Mouse (Mus musculus): ENCODE data around the gene 0610030E20Rik. TPM values are rescaled to one million over a fixed set of nuclear protein-coding genes. Genes with fewer than 3 reads are reported as not detected.
A peak's percentile ranks its signal among the peaks of the same experiment; 100 is the strongest.

The 0610030E20Rik gene
- total RNA-seq, 2 experiments from 2014 or later = 11.4 TPM

DNA sequence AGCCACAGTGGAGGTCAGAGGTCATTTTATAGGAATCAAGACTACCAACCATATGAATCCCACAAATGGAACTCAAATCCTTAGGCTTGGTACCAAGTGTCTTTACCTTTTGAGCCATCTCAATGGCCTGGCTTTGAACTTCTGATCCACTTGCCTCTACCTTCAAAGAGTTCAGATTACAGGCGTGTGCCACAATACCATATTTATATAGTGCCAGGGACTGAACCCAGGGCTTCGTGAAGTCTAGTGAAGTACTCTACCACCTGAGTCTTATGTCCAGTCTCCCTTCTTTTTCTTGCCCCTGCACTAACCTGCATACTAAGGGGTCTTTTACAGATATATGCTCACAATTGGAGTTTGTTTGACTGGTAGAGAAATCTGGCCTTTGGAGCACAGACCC, 39.4 kb downstream of the 0610030E20Rik start:
- intact Hi-C loops (cut with DNase I; ENCODE audit: low total_unique reads) = no loop called here
- DNase-seq = no peak

DNA sequence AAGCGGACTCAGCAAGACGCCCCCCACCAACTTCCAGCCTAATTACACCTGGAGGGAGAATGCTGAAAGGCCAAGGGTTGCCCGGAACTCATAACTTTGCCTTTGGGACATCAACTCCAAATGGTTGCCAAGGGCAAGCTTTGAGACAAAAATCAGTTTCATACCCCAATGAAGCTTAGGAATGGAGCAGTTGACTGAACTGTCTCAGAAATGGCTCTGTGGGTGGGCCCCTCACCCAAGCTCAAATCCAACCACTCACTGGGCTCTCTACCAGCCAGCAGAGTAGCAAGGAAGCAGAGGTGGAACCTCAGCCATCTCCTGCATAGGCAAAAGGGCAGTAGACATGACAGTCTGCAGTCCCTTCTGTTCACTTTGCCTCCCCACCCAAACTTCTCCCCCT, 40.7 kb downstream of the 0610030E20Rik start:
- no peak for DNase-seq
- intact Hi-C loops (cut with DNase I; ENCODE audit: low total_unique reads) = no loop called here

DNA sequence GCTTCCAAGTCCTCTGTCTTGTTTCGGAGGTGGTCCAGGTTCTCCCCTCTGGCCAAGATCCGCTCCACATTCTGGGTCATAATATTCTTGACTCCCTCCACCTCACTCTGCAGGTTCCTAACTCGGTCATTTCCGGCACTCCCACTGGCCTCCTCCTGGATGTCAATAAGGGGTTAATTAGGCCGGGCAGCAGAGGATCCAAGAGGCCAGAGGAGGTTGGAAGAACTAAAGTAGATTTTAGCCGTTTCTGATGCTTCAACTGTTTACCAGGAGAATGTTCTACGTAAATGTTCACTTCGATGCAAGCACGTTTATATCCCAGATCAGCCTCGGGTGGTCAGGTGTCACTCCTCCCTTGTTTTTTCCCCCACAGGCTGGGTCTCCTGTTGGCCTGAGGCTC, 41.1 kb downstream of the 0610030E20Rik start:
- DNase-seq = no peak
- intact Hi-C loops (cut with DNase I; ENCODE audit: low total_unique reads) = no loop called here

DNA sequence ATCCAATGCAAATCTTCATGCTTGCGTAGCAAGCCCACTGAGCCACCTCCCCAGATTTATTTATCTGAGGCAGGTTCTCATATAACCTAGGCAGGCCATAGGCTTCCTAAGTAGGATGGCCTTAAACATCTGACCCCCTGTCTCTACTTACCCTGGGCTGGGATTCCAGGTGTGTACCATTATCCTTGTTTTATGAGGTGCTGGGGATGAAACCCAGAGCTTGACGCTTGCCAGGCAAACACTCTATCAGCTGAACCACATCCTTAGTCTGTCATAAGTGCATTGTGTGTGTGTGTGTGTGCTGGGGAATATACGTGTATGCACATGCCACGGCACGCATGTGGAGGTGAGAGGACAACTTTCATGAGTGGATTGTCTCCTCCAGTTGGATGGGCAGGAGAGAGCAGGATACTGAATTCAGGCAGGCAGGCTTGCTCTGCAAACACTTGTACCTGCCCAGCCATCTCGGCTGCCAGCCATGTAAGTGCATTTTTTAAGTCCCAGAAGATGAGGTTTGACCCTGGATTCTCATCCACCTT, 41.7 kb downstream of the 0610030E20Rik start:
- DNase-seq = no peak
- intact Hi-C loops (cut with DNase I; ENCODE audit: low total_unique reads) = no loop called here

DNA sequence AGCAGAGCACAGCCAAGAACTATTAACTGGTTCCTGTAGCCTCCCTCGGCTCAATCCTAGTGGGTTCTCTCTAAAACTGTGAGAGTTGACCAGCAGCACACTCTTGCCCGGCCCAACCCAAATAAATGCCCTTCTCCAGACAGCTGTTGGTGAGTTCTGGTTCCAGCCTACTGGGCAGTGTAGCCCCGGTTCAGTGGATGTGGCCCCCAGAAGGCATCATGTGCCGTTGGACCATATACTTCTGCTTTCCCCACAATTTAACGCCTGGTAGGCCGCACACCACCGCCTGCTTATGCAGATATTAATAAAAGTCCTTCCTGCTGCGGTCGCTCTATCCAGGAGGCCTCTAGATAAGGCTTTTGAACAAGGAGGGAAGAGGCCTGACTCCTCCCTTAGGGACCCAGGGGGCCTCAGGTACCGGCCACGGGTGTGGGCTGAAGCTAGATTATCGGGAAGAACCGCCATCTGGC, 42.4 kb downstream of the 0610030E20Rik start:
- no peak for DNase-seq
- intact Hi-C loops (cut with DNase I; ENCODE audit: low total_unique reads) = no loop called here

DNA sequence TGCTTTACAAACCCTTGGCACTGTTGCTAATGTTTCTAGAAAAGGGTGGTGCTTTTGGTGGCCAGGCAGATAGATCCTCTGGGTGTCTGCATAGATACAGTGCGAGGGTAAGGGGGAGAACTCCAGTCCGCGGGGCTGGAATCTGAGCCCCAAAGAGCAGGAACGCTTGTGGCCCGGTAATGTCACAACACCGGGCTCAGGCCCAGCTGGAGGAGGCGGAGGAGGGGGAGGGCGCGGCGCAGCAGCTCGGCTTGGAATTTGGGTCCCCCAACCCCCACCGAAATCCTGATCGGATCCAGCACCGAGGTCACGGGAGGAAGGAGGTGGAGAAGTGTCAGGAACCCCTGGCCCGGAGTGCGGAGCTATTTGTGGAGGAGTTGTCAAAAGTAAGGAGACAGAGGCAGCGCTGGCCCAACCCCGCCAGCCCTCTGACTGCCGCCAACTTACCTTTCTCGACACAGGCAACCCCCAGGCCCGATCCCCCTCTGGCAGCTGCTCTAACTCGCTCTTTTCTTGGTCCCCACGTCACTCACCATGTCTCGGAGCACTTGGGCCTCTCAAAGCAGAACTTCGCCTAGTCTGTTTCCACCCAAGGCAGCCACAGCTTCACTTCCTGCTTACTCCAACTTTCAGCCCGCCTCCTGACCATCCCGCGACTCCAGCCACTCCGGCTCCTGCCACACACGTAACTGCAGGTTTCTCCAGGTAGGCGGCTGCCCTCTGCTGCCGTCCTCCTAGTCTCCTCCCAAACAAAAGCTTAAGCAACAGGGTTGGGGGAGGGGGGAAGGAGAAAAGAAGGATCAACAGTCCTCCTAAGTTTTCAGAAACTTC, 43.0 kb downstream of the 0610030E20Rik start, which contains the start of gene Vamp8:
Vamp8 (minus strand) TSS at position 763 of the 831 bp plus-strand sequence.
- intact Hi-C loops (cut with DNase I; ENCODE audit: low total_unique reads) = no loop called here
- peak; percentile 92 for DNase-seq

DNA sequence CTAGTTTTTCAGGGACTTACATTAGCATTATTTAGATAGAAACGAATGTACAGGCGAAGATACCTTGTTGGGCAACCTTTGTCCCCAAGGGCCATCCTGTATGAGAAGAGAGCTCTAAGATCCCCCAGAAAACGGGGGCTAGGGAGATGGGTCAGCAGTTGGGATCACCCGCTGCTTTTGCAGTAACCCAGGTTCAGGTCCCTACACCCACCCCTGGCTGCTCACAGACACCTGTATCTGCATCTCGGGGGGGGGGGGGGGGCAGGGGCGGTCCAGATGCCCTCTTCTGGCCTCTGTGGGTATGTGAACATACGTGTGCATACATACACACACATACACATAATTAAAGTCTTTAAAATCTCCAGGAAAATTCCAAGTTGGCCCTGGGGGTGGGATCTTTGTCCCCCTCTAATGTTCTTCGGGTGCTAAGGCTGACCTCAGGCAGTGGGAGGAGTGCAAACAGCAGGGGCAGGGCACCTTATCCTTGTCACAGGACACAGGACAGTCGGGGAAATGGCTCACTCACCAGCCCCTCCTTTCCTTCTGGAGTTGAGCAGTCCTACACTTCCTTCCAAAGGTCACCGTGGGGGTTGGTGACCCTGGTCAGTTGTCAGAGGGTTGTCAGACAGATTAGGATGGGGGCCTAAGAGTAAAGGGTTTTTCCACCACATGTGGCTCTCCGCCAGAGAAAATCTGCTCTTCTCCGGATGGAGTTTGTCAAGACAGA, 43.8 kb downstream of the 0610030E20Rik start:
- DNase-seq = peak; percentile 29
- intact Hi-C loops (cut with DNase I; ENCODE audit: low total_unique reads) = no loop called here

DNA sequence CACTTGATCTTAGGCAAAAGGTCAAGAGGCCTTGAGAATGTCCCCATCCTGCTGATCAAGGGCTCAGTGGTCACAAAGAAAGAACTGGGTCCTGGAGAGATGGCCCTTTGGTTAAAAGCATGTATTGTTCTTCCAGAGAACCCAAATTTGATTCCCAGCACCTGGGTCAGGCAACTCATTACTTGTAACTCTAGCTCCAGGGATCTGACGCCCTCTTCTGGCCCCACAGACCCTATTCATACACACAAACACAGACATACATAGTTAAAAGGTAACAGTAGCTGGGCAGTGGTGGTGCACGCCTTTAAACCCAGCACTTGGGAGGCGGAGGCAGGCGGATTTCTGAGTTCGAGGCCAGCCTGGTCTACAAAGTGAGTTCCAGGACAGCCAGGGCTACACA, 45.2 kb downstream of the 0610030E20Rik start:
- intact Hi-C loops (cut with DNase I; ENCODE audit: low total_unique reads) = no loop called here
- DNase-seq = no peak

DNA sequence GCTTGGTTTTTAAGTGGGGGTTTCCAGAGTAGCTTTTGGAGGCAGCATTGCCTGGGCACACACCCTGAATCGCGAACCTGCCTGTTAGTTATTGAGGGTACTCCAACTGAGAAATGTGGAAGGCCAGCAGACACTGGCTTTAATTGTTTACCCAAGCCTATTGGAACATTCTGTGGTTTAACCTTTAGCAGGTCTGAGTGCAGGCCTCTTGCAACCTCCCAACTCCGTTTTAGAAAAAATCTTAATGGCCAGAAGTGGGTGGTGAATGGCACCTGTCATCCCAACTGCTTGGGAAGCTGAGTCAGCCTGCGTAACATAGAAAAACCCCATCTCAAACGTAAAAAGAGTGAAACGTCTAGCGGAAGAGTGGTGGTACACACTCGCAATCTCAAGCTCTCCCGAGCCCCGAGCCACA, 49.7 kb downstream of the 0610030E20Rik start:
- no peak for DNase-seq
- intact Hi-C loops (cut with DNase I; ENCODE audit: low total_unique reads) = no loop called here

DNA sequence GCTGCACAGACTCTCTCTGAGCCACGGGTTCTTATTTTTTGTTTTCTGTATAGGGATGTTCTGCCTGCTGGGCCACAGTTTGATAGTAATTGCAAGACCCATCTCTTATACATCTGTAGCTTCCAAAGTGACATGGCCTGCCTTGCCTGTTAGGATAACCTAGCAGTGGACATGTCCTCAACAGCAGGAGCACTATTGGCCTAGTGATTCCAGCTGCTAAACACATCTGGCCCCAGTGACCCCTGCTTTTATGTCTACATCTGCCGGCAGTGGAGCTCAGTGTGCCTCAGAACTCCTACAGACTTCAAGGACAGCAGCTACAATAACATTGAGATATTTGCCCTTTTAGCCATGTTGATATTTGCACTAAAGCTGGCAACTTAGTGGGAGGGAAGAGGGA, 52.9 kb downstream of the 0610030E20Rik start:
- intact Hi-C loops (cut with DNase I; ENCODE audit: low total_unique reads) = loop anchor here (10.0 kb wide), 1 partner anchor 215 kb away; no protein-coding TSS in a partner anchor

DNA sequence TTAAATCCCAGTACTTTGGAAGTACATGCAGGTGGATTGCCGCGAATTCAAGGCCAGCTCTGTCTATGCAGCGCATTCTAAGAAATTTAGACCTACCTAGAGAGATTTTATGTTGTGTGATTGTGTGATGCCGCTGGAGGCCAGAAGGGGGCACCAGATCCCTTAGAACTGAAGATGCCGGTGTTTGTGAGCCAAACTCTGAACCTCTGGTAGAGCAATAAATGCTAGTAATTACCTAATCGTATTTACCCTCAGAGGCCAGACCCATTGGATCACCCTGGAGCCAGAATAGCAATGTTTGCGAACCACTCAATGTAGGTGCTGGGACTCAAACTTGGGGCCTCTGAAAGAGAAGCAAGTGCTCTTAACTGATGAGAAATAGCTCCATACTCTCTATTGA, 54.8 kb downstream of the 0610030E20Rik start:
- intact Hi-C loops (cut with DNase I; ENCODE audit: low total_unique reads) = loop anchor here (10.0 kb wide), 1 partner anchor 217 kb away; no protein-coding TSS in a partner anchor
- DNase-seq = peak; percentile 66

More for the DNA sequence above, 52.9 kb downstream of the 0610030E20Rik start:
- DNase-seq = no peak

Other genes with a start within 250 kb of the 0610030E20Rik start
- gene St3gal5, start 249.7 kb upstream of the 0610030E20Rik start, total RNA-seq (2021) = 10 to 100 TPM; 83.7 to 88.8 TPM
- gene Atoh8, start 111.7 kb upstream of the 0610030E20Rik start, total RNA-seq (2021) = 1 to 10 TPM; 5.3 to 7.1 TPM
- gene Sftpb, start 42.7 kb upstream of the 0610030E20Rik start, total RNA-seq (2021) = not detected
- gene Usp39, start 2.1 kb upstream of the 0610030E20Rik start, total RNA-seq (2021) = 10 to 100 TPM; 16.7 to 17.2 TPM
- 10 to 100 TPM in 1 of 2 experiments, 1 to 10 TPM in 1; 9.1 to 12.5 TPM for gene Tmem150a, start 8.1 kb downstream of the 0610030E20Rik start, total RNA-seq (2021)
- 10 to 100 TPM; 31.2 to 31.7 TPM for gene Rnf181, start 19.6 kb downstream of the 0610030E20Rik start, total RNA-seq (2021)
- gene Vamp5, start 33.2 kb downstream of the 0610030E20Rik start, total RNA-seq (2021) = 10 to 100 TPM; 60.9 to 79.6 TPM
- 10 to 100 TPM; 51.8 to 52.7 TPM for gene Vamp8, start 43.4 kb downstream of the 0610030E20Rik start, total RNA-seq (2021)
- 10 to 100 TPM; 15.0 to 15.5 TPM for gene Ggcx, start 67.0 kb downstream of the 0610030E20Rik start, total RNA-seq (2021)
- 100 to 1,000 TPM; 202 to 277 TPM for gene Mat2a, start 92.2 kb downstream of the 0610030E20Rik start, total RNA-seq (2021)
- gene Sh2d6, start 174.4 kb downstream of the 0610030E20Rik start, total RNA-seq (2021) = under 1 TPM; 0.78 to 0.98 TPM
- 10 to 100 TPM; 11.5 to 15.4 TPM for gene Capg, start 197.1 kb downstream of the 0610030E20Rik start, total RNA-seq (2021)

All from gastrocnemius, postnatal 14 days (tissue).